Mouse (Mus musculus): ENCODE measurements around the gene Cltb. TPM values are rescaled to one million over a fixed set of nuclear protein-coding genes. Genes with fewer than 3 reads are reported as not detected.
A peak's percentile ranks its signal among the peaks of the same experiment; 100 is the strongest.
"Not testable (repeated sequence)": the region's sequence is repeated elsewhere in the genome, so short reads cannot be mapped to it uniquely, and the experiment has no call there.

Gene Cltb
- total RNA-seq (2022): 100 to 1,000 TPM; 271 to 315 (median 292) TPM

DNA sequence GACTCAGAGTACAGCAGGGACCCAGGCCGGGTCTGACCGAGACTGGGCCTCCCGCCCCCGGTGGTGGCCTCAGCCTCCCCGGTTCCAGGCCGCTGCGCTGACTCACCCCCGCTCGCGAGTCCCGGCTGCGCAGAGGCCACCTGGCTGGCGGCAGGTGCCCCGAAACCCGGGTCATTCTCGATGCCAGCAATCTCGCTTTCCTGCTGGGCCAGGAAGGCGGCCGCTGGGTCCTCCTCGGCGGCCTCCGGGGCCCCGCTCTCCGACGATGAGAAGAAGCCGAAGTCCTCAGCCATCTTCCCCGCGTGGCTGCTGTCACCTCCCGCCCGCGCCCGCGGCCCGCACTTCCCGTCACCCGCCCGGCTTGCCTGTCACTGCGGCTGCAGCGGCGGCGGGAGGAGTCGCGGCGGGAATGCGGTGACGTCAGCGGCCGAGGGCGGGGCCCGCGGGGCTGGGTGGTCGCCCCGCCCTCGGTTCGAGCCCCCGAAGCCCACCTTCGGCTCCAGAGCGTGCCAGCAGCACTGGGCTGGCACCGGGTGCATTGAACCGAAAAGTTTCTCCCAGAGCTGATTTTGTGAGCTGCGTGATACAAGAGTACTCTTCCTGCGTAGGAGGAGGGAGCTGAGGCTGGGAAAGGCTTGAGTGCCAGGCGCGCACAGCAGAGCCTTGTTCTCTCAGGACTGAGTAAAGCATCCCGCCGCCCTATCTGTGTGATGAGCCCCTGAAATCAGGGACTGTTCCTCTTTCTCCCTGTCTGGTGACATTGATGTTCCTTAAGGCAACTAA, at the start of gene Cltb:
TSS of gene Cltb (minus strand) at position 373 of the 783 bp plus-strand sequence.
- peak; percentile 86 to 91 for DNase-seq (ENCODE audit: low spot score in 2 of 2)

GRCm38 (mm10) chr13:54660877-54661276, 49.7 kb upstream of the Cltb start:
- no peak for DNase-seq (ENCODE audit: low spot score in 2 of 2)

GRCm38 (mm10) chr13:54650461-54650860, 39.3 kb upstream of the Cltb start:
- no peak for DNase-seq (ENCODE audit: low spot score in 2 of 2)

DNA sequence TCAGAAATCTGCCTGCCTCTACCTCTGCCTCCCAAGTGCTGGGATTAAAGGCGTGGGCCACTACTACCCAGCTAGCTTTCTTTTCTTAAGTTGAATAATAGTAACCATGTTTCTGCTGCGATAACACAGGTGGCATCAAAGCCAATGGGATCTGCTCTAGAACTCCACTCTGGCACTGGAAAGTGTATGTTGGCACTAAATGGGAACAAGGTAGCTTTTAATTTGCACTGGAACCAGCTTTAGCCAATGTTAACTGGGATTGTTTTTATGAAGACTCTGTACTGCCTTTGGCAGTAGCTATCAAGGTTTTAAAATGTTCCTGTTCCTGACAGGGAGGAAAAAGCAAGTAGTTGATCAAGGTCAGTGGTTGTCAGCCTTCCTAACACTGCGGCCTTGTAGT, 23.9 kb upstream of the Cltb start:
- no peak for DNase-seq (ENCODE audit: low spot score in 2 of 2)

GRCm38 (mm10) chr13:54632731-54633277, 21.7 kb upstream of the Cltb start:
- DNase-seq (ENCODE audit: low spot score in 2 of 2): no peak

- DNase-seq (ENCODE audit: low spot score in 2 of 2): no peak
Observed at GRCm38 (mm10) chr13:54629128-54629527, 18.0 kb upstream of the Cltb start.

DNA sequence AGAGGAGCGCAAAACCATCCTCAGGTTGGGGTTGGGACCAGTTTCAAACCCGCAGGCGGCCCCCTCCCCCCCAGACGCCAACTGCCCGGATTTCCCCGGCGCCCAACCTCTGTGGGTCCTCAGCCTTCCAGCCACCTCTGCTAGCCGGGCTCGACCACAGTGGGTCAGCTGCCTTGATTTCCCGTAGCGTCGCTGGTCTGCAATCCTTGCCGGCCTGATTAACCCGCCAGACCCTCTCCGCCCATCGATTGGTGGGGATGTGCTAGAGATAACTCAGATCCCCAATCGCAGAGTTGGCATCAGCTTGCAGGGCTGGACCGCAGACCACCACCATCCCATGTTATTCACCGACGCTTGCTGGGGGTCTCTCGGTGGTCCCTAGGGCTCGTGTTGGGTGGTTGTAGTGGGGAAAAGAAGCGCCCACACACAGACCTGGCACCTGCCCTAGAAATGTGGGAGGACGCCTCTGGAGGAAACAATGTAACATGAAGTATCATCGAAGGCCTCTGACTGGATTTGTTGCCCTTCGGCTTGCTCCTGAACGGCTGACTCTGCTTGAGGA, 10.9 kb upstream of the Cltb start:
- no peak for DNase-seq (ENCODE audit: low spot score in 2 of 2)

DNA sequence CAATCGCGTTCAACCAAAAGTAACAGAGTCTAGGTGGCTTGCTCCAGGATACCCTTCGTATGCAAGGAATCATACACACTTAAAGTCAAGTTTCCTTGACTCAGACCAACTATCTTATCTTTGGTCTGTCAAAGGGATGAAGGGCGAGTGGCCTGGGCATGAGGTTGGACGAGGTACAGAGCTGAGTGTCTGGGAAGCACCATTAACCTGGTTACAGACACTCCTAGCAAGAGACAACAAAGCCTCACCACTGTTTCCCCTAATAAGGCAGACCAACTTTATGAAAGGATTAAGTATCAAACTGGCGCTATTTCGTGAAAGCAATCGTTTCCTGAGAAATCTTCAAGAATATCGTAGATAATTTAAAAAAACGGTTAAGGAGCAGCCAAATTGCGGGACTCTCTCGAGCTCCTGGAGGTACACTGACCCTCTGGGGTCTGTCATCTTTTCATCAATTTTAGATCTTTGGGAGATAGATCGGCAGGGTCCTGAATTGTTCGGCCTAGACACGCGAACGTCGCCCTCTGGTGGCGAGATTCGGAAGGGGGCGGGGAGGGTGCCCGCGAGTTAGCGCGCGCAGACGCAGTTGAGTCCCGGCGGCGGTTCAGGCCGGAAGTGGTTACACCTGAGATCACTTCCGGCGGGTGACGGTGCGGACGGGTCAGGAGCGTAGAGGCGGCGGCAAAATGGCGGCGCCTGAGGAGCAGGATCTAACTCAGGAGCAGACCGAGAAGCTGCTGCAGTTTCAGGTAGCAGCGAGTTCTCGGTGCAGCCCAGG, 10.2 kb upstream of the Cltb start, which contains the start of gene Faf2:
TSS of gene Faf2 (plus strand) at position 630 of the 778 bp plus-strand sequence.
- peak; percentile 95 to 100 for DNase-seq (ENCODE audit: low spot score in 2 of 2)

DNA sequence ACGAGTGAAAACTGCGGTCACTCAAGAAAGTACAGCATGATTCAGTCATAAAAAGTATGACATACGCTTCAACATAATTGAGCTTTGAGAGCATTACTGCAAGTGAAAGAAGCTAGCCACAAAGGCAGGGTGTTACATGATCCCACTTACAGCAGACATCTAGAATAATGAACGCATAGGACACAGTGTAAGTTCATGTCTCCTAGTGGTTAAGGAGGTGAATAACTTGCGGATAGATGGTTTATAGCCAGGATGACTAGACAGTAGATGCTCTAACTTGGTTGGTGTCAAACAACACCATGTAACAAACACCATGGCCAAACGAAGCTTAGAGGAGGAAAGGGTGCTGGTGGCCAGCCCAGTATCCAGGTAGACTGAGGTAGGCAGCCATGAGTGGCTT, 5.9 kb upstream of the Cltb start:
- no peak for DNase-seq (ENCODE audit: low spot score in 2 of 2)

- no peak for DNase-seq (ENCODE audit: low spot score in 2 of 2)
Observed at GRCm38 (mm10) chr13:54616307-54616706, 5.2 kb upstream of the Cltb start.

DNA sequence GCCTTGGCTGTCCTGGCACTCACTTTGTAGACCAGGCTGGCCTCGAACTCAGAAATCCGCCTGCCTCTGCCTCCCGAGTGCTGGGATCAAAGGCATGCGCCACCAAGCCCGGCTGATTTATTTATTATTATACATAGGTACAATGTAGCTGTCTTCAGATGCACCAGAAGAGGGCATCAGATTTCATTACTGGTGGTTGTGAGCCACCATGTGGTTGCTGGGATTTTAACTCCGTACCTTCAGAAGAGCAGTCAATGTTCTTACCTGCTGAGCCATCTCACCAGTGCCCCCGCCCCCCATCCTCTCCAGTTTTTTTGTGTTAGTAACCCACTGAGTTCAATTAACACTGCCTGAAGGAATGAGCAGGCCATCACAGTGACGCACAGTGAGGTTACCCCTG, 2.0 kb upstream of the Cltb start:
- not testable (repeated sequence) for DNase-seq (ENCODE audit: low spot score in 2 of 2)

GRCm38 (mm10) chr13:54610613-54610971, 552 bp downstream of the Cltb start:
- DNase-seq (ENCODE audit: low spot score in 2 of 2): peak in 1 of 2 experiments; percentile 22

DNA sequence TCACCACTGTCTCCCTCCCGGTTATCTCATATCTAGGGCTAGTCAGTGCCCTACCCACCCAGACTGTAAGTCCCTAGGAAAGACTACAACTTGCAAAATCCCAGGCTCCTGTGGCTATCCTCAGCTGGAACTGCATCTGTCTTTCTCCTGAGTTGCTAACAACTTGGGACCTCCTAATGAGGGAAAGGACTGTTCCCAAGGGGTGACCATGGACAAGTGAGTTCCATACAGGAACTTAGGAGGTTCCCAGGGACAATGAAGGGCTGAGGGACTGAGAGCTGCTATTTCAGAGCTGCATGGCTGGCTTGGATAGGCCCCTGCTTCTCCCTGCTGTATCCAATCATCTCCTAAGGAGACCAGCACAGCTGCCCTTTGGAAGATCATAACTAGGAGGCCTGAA, 1.8 kb downstream of the Cltb start:
- DNase-seq (ENCODE audit: low spot score in 2 of 2): no peak

DNA sequence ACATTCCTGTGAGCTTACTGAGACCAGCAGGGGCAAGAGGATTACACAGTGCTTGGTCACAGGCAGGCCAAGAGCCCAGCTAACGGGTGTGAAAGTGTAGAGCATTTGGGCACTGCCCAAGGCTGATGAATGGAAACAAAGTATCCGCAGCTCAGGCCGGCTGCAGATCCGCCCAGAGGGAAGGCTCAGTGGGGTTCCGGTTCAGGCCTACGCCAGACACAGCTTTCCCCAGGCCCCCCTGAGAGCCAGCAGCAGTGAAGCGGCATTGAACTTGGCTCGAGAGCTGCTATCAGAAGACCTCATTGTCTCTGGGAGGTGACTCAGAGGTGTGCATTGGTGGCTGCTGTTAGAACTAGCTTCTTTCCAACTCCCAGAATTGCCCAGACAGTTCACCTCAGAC, 2.5 kb downstream of the Cltb start:
- DNase-seq (ENCODE audit: low spot score in 2 of 2): no peak

GRCm38 (mm10) chr13:54608002-54608401, 3.1 kb downstream of the Cltb start:
- no peak for DNase-seq (ENCODE audit: low spot score in 2 of 2)

DNA sequence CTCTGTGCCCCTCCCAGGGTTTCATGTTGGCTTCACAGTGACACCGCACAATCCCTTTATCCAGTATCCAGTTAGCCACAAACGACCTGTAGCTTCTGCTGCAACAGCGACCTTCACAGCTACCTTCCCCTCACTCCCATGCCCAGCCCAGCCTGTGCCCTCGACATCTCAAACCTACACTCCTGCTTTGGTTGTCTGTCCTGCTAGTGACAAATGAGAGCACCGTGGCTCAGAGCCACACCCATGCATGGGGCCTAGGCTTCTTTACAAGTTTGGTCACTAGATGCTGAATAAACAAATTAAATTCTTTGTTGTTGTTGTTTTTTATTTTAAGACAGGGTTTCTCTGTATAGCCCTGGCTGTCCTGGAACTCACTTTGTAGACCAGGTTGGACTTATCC, 3.9 kb downstream of the Cltb start:
- DNase-seq (ENCODE audit: low spot score in 2 of 2): no peak

DNA sequence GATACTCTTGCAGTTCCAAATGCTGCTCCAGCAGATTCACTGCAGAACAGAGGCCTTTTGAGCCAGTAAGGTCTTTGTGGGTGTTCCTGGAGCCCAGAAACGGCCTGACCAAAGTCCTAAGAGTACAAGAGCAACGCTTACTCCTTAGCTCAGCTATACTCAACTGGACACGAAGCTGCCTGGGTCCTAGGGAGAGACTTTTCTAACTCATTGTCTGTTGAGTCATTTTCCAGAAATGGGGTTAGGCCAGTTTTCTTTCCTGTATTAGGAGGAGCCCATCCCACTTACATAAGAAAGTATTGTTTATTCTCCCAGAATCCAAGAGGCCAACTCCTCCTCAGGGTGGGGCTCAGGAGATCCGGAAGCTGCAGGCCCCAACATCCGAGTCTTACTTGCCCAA, 5.7 kb downstream of the Cltb start:
- DNase-seq (ENCODE audit: low spot score in 2 of 2): no peak

DNA sequence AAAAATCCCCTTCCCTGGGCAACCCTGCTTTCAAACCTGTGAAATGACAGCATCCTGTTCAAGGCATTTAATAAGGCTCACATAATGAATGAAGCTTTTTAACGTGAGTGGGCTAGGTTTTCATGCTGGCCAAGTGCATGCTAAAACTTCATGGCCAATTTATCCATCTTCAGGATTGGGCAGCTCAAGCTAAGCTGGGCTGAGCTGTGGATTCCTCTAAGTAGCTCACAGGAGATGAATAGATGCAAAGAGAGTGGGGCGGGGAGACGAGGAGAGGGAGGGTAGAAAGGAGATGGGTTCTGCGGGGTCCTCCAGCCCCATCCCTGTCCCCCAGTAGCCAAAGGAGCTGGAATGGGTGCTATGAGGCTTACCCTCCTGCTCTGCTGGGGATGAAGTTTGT, 6.9 kb downstream of the Cltb start:
- no peak for DNase-seq (ENCODE audit: low spot score in 2 of 2)

DNA sequence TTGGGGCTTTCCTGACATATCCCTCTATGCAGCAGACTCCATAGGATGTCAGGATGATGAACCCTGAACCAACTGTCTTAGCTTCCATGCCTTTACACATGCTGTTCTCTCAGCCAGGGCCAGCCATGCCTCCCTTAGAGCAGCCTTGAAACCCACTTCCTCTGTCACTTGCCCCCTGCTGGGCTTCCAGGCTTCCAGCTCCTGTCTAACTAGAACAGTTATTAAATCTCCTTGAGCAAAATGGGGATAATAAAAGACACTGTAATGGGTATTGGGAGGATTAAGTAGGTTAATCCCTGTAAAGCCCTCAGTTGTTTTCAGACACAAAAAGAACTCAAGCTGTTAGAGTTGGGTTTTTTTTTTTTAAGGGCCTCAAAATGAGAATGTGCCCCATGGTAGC, 7.6 kb downstream of the Cltb start:
- no peak for DNase-seq (ENCODE audit: low spot score in 2 of 2)

DNA sequence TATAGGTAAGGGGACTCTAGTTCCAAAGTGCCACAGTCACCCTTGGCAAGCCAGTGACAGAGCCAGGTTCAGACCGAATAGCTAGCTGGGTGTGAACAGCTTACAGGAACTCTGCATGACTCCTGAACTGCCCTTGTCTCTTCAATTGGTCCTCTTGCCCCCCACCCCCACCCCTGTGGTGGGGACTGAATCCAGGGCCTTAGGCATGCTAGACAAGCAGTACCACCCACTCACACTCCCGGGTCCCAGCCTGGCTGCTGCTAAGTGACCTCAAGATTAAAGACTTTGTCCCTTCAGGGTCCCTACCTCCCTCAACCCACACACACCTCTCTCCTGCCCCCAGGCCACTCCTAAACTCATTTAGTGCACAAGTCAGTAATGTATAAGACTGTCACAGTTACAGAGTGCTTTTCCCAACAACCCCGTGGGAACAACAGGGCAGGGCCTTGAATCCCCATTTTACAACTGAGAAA, 8.5 kb downstream of the Cltb start:
- no peak for DNase-seq (ENCODE audit: low spot score in 2 of 2)

DNA sequence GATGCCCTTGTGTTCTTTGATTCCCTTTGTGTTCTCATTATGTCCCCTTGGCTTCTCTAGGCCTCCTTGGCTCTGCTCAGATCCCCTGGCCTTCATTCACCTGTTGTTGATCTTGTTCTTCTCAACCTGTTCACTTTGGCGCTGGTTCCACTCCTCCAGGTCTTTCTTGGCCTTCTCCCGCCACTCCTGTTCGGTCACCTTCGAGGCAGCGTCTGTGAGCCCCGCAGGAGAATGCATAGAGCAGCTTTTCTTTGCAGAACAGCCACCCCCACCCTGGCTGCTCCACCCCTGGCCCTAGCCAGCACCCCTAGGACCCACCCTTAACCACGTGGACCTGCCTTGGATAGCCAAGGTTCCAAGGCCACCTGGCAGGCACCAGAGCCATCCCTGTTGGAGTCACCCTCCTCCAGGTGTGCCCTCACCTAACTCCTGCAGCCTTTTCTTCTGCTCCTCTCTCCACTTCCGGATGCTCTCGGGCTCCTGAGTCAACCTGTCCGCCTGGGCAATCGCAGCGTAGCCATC, 12.5 kb downstream of the Cltb start:
- no peak for DNase-seq (ENCODE audit: low spot score in 2 of 2)

- no peak for DNase-seq (ENCODE audit: low spot score in 2 of 2)
Observed at GRCm38 (mm10) chr13:54596870-54597269, 14.3 kb downstream of the Cltb start.

All from left cerebral cortex, adult 8-10 months (tissue).